Mouse (Mus musculus): ENCODE results near the gene Impdh2. TPM values are rescaled to one million over a fixed set of nuclear protein-coding genes. Genes with fewer than 3 reads are reported as not detected.

Impdh2 gene
- total RNA-seq (2015) (266 and 290 TPM in 2 replicates), total RNA-seq (2017) (342 and 372 TPM in 2 replicates)

GRCm38 (mm10) chr9:108560227-108560841 lies at the start of gene Impdh2:
Gene Impdh2 (plus strand): TSS chr9:108560286.
- ATAC-seq (replicated peaks; ENCODE audit: poor library complexity), result peak; percentile 94

- peak; percentile 87 for ATAC-seq (replicated peaks; ENCODE audit: poor library complexity)
Measured at GRCm38 (mm10) chr9:108516380-108517251, 43.5 kb upstream of the Impdh2 start, which contains the start of gene Qrich1. Gene Qrich1 (plus strand): TSS chr9:108516806.

GRCm38 (mm10) chr9:108517253-108517930 lies 42.7 kb upstream of the Impdh2 start:
- ATAC-seq (replicated peaks; ENCODE audit: poor library complexity), result peak; percentile 56

GRCm38 (mm10) chr9:108517931-108518332 lies 42.2 kb upstream of the Impdh2 start:
- peak; percentile 28 for ATAC-seq (replicated peaks; ENCODE audit: poor library complexity)

GRCm38 (mm10) chr9:108521604-108522003 lies 38.5 kb upstream of the Impdh2 start:
- no peak for ATAC-seq (replicated peaks; ENCODE audit: poor library complexity)

- no peak for ATAC-seq (replicated peaks; ENCODE audit: poor library complexity)
Measured at GRCm38 (mm10) chr9:108523341-108523740, 36.7 kb upstream of the Impdh2 start.

- ATAC-seq (replicated peaks; ENCODE audit: poor library complexity), result no peak
Measured at GRCm38 (mm10) chr9:108525400-108525799, 34.7 kb upstream of the Impdh2 start.

- no peak for ATAC-seq (replicated peaks; ENCODE audit: poor library complexity)
Measured at GRCm38 (mm10) chr9:108530954-108531353, 29.1 kb upstream of the Impdh2 start.

GRCm38 (mm10) chr9:108531496-108531895 lies 28.6 kb upstream of the Impdh2 start:
- no peak for ATAC-seq (replicated peaks; ENCODE audit: poor library complexity)

GRCm38 (mm10) chr9:108540846-108541245 lies 19.2 kb upstream of the Impdh2 start:
- ATAC-seq (replicated peaks; ENCODE audit: poor library complexity), result no peak

- no peak for ATAC-seq (replicated peaks; ENCODE audit: poor library complexity)
Measured at GRCm38 (mm10) chr9:108545986-108546385, 14.1 kb upstream of the Impdh2 start.

GRCm38 (mm10) chr9:108546875-108547274 lies 13.2 kb upstream of the Impdh2 start:
- no peak for ATAC-seq (replicated peaks; ENCODE audit: poor library complexity)

GRCm38 (mm10) chr9:108559169-108559568 lies 917 bp upstream of the Impdh2 start:
- no peak for ATAC-seq (replicated peaks; ENCODE audit: poor library complexity)

- no peak for ATAC-seq (replicated peaks; ENCODE audit: poor library complexity)
Measured at GRCm38 (mm10) chr9:108563671-108564070, 3.6 kb downstream of the Impdh2 start.

GRCm38 (mm10) chr9:108564131-108564530 lies 4.0 kb downstream of the Impdh2 start:
- no peak for ATAC-seq (replicated peaks; ENCODE audit: poor library complexity)

GRCm38 (mm10) chr9:108565881-108566814 lies 6.1 kb downstream of the Impdh2 start:
- no peak for ATAC-seq (replicated peaks; ENCODE audit: poor library complexity)

GRCm38 (mm10) chr9:108566815-108567776 lies 7.0 kb downstream of the Impdh2 start, which contains the start of gene Ndufaf3:
Gene Ndufaf3 (minus strand): TSS chr9:108567434.
- ATAC-seq (replicated peaks; ENCODE audit: poor library complexity), result peak; percentile 58

- no peak for ATAC-seq (replicated peaks; ENCODE audit: poor library complexity)
Measured at GRCm38 (mm10) chr9:108567931-108568419, 7.9 kb downstream of the Impdh2 start.

GRCm38 (mm10) chr9:108568511-108568921 lies 8.4 kb downstream of the Impdh2 start:
- ATAC-seq (replicated peaks; ENCODE audit: poor library complexity), result no peak
